Mouse (Mus musculus): Measurements from ENCODE around the gene Clec2i. TPM values are rescaled to one million over a fixed set of nuclear protein-coding genes. Genes with fewer than 3 reads are reported as not detected.
"Not testable (repeated sequence)": the region's sequence is repeated elsewhere in the genome, so short reads cannot be mapped to it uniquely, and the experiment has no call there.

Gene Clec2i
- total and polyA plus RNA-seq, 2 experiments from 2014 or later = 0.06 TPM; not detected in 1

DNA sequence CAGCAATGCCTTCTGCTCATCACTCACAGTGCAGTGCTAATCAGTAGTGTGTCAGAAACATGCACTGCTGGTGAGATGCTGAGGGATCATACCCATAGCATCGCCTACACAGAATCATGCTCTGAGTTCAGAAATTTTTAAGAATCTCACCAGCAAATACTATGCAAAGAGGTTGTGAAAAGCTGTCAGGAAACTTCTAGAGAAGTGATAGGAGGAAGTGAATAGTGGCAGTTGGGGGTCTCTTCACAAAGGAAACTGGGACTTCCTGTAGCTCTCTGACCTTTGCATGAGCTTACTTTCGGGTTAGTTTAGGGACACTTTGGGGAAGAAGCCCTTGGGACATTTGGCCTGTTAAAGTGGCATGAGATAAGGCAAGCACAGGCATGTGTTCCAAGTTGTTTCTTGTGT, 3.6 kb downstream of the Clec2i start, which contains the start of gene BC035044:
Gene BC035044 (minus strand): TSS at position 179 of the 408 bp plus-strand sequence.
- ATAC-seq (no peak), DNase-seq (ENCODE audit: low spot score) (no peak)
- Histone ChIP-seq H3K27me3 (ENCODE audit: insufficient read depth, low read length) (no peaks in the 10 kb centered on the region), H3K4me3 (ENCODE audit: low read length) (no peak within 1 kb of the TSS), H3K27ac (no peak within 1 kb of the TSS), H3K4me1 (ENCODE audit: insufficient read depth, low read length) (no peaks in the 10 kb centered on the region), H3K9me3 (ENCODE audit: low read length) (no peaks in the 10 kb centered on the region), H3K9ac (replicated peaks; ENCODE audit: low read length) (no peak within 1 kb of the TSS), H3K36me3 (ENCODE audit: insufficient read depth, low read length) (no peaks in the 10 kb centered on the region), H3K4me2 (ENCODE audit: low read depth, low read length) (no peak within 1 kb of the TSS)
- 88% methylated on average over 2 of the region's 2 CpGs for WGBS
- TF ChIP-seq CTCF (IDR thresholded peaks at IDR 0.05; ENCODE audit: low read depth) = no peak

DNA sequence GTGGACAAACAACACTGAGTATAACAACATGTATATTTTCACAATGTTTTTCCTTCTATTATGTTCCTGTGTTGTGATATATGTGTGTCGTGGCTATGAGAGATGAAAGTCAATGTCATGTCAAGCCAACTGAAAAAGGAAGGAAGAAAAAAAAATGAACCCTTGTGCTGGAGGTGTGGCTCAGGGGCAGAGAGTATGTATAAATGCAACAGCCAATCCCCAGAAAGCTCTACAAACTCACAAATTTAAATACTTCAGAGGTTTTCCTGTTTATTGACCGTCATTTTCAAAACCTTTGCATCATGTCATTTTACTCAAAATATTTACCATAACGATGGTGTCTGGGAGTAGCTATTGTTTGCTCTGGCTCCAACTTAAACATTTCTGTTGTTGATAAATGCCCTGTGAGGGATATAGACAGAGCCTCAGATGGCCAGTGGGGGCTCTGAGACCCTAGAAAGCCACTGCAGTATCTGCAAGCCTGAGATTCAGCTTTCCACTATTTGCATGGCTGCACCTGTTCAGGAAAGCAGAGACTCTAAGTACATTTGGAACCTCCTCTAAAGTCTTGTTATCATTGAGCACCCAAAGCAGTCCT, 8.1 kb downstream of the Clec2i start:
- no peak overlapping the region for H3K9ac ChIP-seq (replicated peaks; ENCODE audit: low read length)
- DNase-seq (ENCODE audit: low spot score) (no peak), ATAC-seq (no peak)
- H3K36me3 ChIP-seq (ENCODE audit: insufficient read depth, low read length) = no peaks in the 10 kb centered on the region
- no peaks in the 10 kb centered on the region for H3K9me3 ChIP-seq (ENCODE audit: low read length)
- H3K4me1 ChIP-seq (ENCODE audit: insufficient read depth, low read length) = no peaks in the 10 kb centered on the region
- H3K4me3 ChIP-seq (ENCODE audit: low read length) = no peak overlapping the region
- no peak overlapping the region for H3K27ac ChIP-seq
- TF ChIP-seq CTCF (IDR thresholded peaks at IDR 0.05; ENCODE audit: low read depth) = no peak
- H3K27me3 ChIP-seq (ENCODE audit: insufficient read depth, low read length) = no peaks in the 10 kb centered on the region
- 84% methylated on average over 3 of the region's 3 CpGs for WGBS
- no peak overlapping the region for H3K4me2 ChIP-seq (ENCODE audit: low read depth, low read length)

DNA sequence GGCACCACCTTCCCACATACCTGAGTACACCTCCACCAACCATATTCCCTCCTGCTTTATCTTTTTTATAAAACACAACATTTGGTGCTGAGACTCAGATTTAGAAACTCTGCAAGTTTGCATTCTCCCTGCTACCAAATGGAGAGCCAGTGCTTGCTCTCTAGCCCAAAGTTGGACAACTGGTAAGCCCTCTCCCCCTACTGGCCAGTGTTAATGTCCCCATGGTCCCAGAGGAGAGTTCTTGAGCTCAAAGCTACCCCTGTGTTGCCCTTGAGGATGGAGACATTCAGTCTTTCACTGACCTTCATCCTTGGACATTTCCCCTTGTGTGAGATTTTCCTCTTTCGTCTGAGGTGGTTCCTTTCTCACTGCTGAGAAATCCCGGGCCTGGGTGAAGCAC, 12.7 kb downstream of the Clec2i start:
- WGBS = 84% methylated on average over 2 of the region's 2 CpGs
- H3K27me3 ChIP-seq (ENCODE audit: insufficient read depth, low read length) = no peaks in the 10 kb centered on the region
- ATAC-seq = no peak
- no peaks in the 10 kb centered on the region for H3K4me1 ChIP-seq (ENCODE audit: insufficient read depth, low read length)
- no peak for DNase-seq (ENCODE audit: low spot score)
- H3K9ac ChIP-seq (replicated peaks; ENCODE audit: low read length) = no peak overlapping the region
- H3K9me3 ChIP-seq (ENCODE audit: low read length) = no peaks in the 10 kb centered on the region
- H3K36me3 ChIP-seq (ENCODE audit: insufficient read depth, low read length) = no peaks in the 10 kb centered on the region
- H3K4me2 ChIP-seq (ENCODE audit: low read depth, low read length) = no peak overlapping the region
- no peak overlapping the region for H3K4me3 ChIP-seq (ENCODE audit: low read length)
- H3K27ac ChIP-seq = no peak overlapping the region
- no peak for TF ChIP-seq CTCF (IDR thresholded peaks at IDR 0.05; ENCODE audit: low read depth)

DNA sequence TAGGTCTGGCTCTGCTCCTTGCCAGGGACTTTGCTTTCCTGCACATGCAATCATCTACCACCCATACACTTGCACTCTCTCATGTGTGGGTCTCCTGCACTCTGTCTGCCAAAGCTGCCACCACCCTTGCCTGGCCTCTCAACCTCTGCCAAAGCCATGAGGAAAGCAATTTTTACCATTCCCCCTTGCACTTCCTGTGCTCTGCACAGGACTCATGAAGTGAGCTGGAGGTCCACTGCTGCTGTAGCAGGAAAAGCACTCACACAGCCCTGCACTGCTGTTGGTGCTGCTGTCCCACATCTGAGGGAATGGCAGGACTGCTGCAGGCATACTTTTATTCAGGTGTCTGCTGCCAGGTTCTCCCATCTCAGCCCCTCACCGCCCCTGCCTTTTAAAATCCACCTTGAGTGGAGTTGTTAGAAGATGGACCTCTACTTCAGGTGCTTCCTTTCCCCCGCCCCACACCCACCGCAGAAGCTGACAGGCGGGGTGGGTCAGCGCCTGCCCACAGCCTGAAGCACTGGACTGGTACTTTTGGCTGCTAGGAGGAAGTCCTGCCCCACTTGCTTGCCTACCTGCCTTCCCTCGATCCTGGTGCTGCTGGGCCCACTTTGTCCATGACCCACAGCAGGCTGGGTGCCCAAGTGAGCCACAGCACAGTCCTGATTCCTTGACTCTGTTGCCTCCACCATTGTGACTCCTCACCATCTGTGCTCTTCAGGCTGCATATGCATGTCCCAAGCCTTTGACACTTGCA, 13.6 kb downstream of the Clec2i start:
- not testable (repeated sequence) for H3K4me3 ChIP-seq (ENCODE audit: low read length); ATAC-seq; H3K4me1 ChIP-seq (ENCODE audit: insufficient read depth, low read length); H3K4me2 ChIP-seq (ENCODE audit: low read depth, low read length); DNase-seq (ENCODE audit: low spot score); H3K27ac ChIP-seq; H3K9me3 ChIP-seq (ENCODE audit: low read length); H3K27me3 ChIP-seq (ENCODE audit: insufficient read depth, low read length); H3K36me3 ChIP-seq (ENCODE audit: insufficient read depth, low read length); H3K9ac ChIP-seq (replicated peaks; ENCODE audit: low read length)
- 91% methylated on average over 5 of the region's 6 CpGs for WGBS

DNA sequence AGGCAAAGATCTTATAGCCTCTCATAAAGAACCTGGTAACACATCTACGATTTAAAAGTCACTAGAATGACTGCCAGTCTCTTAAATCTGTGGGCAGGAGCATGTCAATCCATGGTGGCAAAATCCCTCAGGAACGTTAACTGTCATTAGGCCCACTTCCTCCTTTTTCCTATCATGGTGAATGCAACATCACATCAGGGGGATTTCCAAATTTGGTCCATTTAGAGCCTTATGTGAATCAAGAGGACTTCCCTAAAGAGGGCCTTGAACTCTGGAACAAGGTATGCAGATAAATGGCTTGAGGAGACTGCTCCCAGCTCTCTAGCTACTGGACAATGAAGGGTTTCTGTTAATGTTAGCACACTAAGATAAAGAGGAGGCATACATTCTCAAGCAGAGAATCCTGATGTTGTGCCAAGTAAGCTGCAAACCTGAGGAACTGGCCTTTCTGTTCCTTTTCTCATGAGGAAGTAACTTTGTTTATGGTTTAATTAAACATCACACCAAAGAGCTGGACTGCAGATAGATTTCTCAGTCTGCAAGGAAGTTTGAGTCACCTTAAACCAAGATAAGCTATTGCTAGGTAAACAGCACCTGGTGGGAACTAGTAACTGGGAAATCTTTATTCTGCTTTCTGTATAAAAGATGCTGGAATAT, 26.3 kb downstream of the Clec2i start:
- no peak overlapping the region for H3K9ac ChIP-seq (replicated peaks; ENCODE audit: low read length)
- WGBS = 92% methylated on average over 2 of the region's 2 CpGs
- no peaks in the 10 kb centered on the region for H3K9me3 ChIP-seq (ENCODE audit: low read length)
- ATAC-seq = no peak
- H3K4me1 ChIP-seq (ENCODE audit: insufficient read depth, low read length) = no peaks in the 10 kb centered on the region
- no peak overlapping the region for H3K4me2 ChIP-seq (ENCODE audit: low read depth, low read length)
- no peak for DNase-seq (ENCODE audit: low spot score)
- TF ChIP-seq CTCF (IDR thresholded peaks at IDR 0.05; ENCODE audit: low read depth) = no peak
- no peak overlapping the region for H3K4me3 ChIP-seq (ENCODE audit: low read length)
- no peaks in the 10 kb centered on the region for H3K36me3 ChIP-seq (ENCODE audit: insufficient read depth, low read length)
- no peak overlapping the region for H3K27ac ChIP-seq
- H3K27me3 ChIP-seq (ENCODE audit: insufficient read depth, low read length) = no peaks in the 10 kb centered on the region

DNA sequence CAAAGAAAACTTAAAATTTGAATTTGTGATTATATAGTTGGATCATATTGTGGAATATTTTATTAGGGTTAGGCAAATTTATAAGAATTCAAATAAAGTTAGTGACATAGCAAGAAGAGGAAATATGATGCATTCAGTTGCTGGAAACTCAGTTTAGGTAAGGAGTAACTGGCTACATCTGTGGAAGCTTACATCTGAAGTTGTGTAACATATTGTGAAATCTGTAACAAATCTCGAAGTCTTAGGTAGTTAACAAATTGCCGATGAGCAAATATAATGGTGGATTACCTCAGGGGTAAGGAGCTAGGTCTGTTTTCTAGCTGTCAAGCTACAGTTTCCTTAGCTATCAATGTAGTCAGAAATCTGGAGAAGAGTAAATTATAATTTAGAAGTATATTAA, 29.9 kb downstream of the Clec2i start:
- Histone ChIP-seq H3K27ac (no peak overlapping the region), H3K9ac (replicated peaks; ENCODE audit: low read length) (no peak overlapping the region), H3K4me1 (ENCODE audit: insufficient read depth, low read length) (no peaks in the 10 kb centered on the region), H3K36me3 (ENCODE audit: insufficient read depth, low read length) (no peaks in the 10 kb centered on the region), H3K27me3 (ENCODE audit: insufficient read depth, low read length) (no peaks in the 10 kb centered on the region), H3K4me3 (ENCODE audit: low read length) (no peak overlapping the region), H3K4me2 (ENCODE audit: low read depth, low read length) (no peak overlapping the region), H3K9me3 (ENCODE audit: low read length) (no peaks in the 10 kb centered on the region)
- 82% methylated on average over 2 of the region's 2 CpGs for WGBS
- no peak for TF ChIP-seq CTCF (IDR thresholded peaks at IDR 0.05; ENCODE audit: low read depth)
- ATAC-seq = no peak
- DNase-seq (ENCODE audit: low spot score) = no peak

DNA sequence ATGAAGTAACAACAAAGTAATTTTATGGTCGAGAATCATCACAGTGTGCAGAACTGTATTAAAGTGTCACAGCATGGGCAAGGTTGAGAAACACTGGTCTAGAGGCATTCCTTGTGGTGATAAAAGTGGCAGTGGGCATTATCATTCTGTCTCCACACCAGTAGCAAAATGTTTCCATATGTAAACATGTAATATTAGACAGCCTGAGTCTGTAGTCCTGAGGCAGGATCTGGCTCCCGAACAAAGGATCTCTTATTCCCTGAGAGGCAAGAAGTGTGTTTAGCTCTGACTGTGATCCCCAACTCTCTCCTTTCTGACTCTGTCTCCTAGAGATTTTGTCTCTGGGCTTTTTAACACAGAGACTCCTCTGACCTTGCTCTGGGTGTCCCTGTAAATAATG, 45.7 kb downstream of the Clec2i start:
- H3K9me3 ChIP-seq (ENCODE audit: low read length) = no peaks in the 10 kb centered on the region
- no peaks in the 10 kb centered on the region for H3K36me3 ChIP-seq (ENCODE audit: insufficient read depth, low read length)
- 83% methylated on average over 2 of the region's 2 CpGs for WGBS
- DNase-seq (ENCODE audit: low spot score) (no peak), ATAC-seq (no peak)
- no peak for TF ChIP-seq CTCF (IDR thresholded peaks at IDR 0.05; ENCODE audit: low read depth)
- no peak overlapping the region for H3K9ac ChIP-seq (replicated peaks; ENCODE audit: low read length)
- H3K4me3 ChIP-seq (ENCODE audit: low read length) = no peak overlapping the region
- no peaks in the 10 kb centered on the region for H3K4me1 ChIP-seq (ENCODE audit: insufficient read depth, low read length)
- no peaks in the 10 kb centered on the region for H3K27me3 ChIP-seq (ENCODE audit: insufficient read depth, low read length)
- H3K27ac ChIP-seq = no peak overlapping the region
- H3K4me2 ChIP-seq (ENCODE audit: low read depth, low read length) = no peak overlapping the region

DNA sequence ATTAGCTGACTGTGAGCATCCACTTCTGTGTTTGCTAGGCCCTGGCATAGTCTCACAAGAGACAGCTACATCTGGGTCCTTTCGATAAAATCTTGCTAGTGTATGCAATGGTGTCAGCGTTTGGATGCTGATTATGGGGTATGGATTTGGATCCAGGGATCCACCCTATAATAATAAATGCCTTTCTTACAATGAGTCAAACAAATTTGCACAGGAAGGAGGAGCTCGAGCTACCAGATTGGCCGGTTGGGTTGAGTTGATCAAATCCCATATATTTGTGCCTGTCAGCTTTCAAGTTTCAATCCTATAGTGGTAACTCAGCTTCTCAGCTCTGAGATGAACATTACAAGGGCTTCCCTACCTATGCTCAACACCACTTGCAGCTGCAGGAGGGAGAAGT, 46.7 kb downstream of the Clec2i start, which contains the start of gene Clec2g:
Gene Clec2g (plus strand): TSS at position 301 of the 400 bp plus-strand sequence.
- not testable (repeated sequence) for H3K27me3 ChIP-seq (ENCODE audit: insufficient read depth, low read length); H3K36me3 ChIP-seq (ENCODE audit: insufficient read depth, low read length); H3K4me3 ChIP-seq (ENCODE audit: low read length); H3K9me3 ChIP-seq (ENCODE audit: low read length); DNase-seq (ENCODE audit: low spot score); H3K9ac ChIP-seq (replicated peaks; ENCODE audit: low read length); H3K27ac ChIP-seq; H3K4me1 ChIP-seq (ENCODE audit: insufficient read depth, low read length); H3K4me2 ChIP-seq (ENCODE audit: low read depth, low read length); ATAC-seq
- WGBS = 96% methylated on average over 4 of the region's 4 CpGs

DNA sequence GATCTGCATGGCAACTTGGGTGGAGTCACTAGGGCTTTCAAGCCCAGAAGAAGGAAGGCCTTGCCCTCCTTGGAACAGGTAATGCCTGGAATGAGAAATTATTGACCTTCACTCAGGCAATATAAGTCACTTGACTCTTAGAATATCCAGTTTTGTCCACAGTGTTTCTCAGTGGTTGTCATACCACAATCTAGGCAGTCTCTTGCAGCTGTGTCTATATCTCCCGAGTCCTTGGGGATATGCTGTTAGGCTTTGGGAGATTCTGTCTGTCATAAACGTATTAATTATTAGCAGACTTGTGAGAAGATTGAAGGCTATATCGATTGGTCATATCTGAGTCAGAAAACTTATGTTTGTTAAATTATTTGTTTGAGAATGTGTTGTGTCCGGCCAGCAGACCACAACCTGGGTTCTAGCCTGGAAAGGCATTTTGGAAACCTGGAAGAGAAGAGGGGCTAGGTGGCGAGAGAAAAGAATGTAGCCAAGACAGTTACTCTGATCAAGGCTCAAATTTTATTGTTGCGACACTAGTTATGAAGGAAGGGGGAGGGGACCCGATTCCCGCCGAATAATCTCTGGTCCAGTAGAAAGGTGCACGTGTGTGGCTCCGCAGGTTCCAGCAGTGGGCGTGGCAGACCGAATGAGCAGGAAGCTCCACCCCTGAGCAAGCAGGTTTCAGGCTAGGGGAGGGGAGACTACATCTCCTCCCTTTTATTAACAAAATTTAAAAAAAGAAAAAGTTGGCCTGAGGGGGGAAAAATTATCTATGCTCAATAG, 48.7 kb downstream of the Clec2i start:
- DNase-seq (ENCODE audit: low spot score); ATAC-seq; H3K9me3 ChIP-seq (ENCODE audit: low read length); H3K27ac ChIP-seq; H3K36me3 ChIP-seq (ENCODE audit: insufficient read depth, low read length); H3K4me3 ChIP-seq (ENCODE audit: low read length); H3K4me1 ChIP-seq (ENCODE audit: insufficient read depth, low read length); H3K9ac ChIP-seq (replicated peaks; ENCODE audit: low read length); H3K27me3 ChIP-seq (ENCODE audit: insufficient read depth, low read length); H3K4me2 ChIP-seq (ENCODE audit: low read depth, low read length): not testable (repeated sequence)
- WGBS = 91% methylated on average over 4 of the region's 13 CpGs

All from hindbrain, postnatal 0 days (tissue).